Mouse (Mus musculus) spleen, embryonic (tissue): ENCODE data around the gene Synm.

Experiments
- CTCF ChIA-PET: fragments of 350-600 bp; sonication (Branson Sonifier 250); formaldehyde crosslinking; loops from one replicate; lab custom pipeline; 2022; lab: Charles Lee

Gene Synm

DNA sequence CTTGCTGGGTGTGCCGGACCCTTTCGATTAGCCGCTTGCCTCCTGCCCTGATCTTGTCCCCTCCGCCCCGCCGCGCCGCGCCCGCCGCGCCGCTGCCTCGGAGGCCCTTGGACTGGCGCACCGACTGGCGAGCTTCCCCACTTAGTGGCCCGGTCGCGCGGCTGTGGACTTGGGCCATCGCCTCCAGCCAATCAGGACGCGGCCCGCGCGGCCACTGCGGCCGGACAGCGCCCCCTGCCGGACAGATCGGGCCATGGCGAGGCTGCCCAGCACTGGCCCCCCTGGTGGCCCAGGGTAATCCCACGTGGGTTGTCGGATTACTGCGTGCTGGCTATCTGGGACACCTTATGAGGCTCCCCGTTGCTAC, at the start of gene Synm:
Synm (minus strand) TSS at position 114 of the 367 bp plus-strand sequence.
- CTCF ChIA-PET, result no interaction called here

DNA sequence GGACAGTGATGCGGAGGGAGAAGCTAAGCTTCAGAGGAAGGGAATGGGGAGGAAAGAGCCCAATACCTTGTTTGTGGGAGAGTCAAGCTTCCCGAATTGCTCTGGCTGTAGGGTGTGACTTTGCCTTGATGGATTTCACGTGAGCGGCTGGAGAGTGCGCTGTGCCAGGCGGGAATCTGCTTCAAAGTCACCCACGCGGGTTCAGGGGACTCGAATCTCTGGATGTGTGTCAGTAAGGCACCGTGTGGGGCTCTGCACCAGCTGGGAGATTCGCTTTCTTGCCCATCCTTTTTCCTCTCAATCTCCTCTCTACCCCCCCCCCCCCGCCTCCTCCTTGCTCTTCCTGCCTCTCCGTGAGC, 44.3 kb upstream of the Synm start:
- CTCF ChIA-PET, result interaction anchor here (1.0 kb wide), 1 partner anchor 146 kb away, joined by 3 read pairs; no protein-coding TSS in a partner anchor

DNA sequence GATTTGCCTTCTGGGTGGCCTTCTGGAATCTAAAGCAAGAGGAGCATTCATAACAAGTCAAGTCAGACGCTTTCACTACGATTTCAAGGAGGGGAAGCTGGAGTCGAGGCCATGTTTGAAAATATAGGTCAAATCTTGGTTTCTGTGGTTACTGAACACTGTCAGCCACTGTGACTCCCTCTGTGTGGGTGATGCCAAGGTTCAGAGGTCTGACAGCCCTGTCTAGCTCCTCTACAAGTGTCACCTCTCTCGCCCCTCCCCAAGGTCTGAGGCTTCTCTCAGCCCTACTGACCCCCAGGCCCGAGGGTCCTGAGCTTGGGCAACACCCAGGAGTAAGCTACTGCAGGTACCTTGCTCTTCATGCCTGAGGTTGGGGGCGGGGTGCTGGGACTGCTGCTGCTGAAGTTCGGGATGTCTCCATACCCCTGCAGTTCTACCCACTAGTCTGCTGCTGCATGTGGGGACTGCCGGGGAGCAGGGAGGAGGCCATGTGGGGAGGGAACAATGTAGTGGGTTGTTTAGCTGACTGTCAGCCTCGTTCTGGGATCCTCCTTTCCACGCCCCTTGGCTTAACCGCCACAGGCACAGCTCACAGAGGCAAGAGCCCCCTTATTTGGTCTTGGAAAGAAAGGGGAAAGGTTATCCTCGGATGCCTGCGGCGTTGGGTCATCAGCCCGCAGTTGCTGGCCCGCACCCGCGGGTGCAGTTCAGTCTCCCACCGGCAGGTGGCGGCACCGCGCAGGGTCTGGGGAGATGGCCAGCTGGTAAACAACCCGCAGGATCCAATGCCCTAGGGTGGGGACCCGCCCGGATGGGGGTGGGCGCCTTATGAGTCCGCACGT, 43.7 kb upstream of the Synm start:
- CTCF ChIA-PET, result interaction anchor here (1.0 kb wide), 1 partner anchor 147 kb away, joined by 3 read pairs; no protein-coding TSS in a partner anchor

DNA sequence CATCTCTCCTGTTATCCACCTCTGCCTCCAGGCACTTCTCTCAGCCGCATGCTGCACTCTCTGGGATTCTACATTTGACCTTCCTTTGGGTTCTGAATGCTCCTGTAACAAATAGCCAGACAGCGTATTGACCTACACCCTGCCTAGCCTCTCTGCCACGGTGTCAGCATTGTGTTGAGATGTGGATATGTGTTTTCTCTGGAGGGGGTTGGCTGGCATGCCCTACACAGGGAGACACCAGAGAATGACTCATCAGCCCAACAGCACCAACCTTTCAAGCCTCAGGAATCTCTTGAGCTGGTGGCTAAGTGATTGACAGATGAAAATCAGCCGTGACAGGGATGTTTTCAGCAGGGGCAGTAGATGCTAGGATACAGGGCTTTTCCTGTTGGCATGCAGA, 41.5 kb upstream of the Synm start:
- CTCF ChIA-PET, result no interaction called here

DNA sequence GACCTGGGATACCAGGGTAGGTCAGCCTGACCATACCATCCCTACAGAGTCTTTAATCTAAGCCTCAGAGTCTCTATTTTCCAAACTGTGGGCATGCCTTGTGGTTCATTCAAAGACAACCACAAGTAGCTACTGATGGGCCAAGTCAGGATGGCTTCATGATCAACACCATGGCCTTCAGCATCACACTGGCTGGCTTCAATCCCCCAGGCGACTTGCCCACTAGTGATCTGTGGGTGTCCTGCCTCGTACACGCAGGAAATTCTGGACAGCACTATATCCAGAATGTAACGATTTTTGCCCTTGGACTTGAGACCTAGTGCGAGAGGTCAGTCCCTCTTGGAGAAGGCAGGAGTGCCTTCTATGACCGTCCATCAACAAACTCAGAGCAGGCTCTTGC, 41.0 kb upstream of the Synm start:
- CTCF ChIA-PET, result no interaction called here

DNA sequence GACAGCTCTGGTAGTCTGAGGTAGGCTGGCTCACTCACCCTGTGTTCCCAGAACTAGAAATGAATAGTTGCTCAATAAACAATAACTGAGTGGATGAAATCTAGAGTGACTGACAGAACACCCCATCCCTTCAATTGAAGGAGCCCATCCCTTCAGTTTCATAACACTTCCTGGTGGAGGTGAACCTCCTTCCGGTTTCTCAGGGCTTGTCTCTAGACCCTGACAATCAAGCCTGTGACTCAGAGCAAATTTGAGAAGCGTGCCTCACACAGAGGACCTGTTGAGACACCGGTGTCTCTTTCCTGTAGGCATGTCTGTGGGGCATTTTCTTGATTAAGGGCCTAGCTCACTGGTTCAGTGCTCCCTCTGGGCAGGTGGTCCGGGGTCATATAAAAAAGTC, 38.9 kb upstream of the Synm start:
- CTCF ChIA-PET, result no interaction called here

DNA sequence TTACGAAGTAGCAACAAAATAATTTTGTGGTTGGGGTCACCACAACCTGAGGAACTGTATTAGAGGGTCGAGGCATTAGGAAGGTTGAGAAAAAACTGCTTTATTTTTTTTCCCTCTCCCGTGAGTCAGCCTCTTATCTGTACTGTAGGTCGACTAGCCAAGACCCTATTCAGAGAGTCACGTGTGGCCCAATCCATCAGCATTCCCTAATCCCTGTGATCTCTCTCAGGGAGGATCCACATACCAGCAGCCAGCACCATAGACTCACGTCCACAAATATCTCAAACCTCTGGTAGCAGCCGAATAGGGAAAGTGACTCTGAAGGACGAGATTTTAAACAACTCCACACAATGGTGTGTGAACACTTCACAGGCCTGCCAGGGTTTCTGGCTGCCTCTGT, 37.5 kb upstream of the Synm start:
- CTCF ChIA-PET, result no interaction called here

DNA sequence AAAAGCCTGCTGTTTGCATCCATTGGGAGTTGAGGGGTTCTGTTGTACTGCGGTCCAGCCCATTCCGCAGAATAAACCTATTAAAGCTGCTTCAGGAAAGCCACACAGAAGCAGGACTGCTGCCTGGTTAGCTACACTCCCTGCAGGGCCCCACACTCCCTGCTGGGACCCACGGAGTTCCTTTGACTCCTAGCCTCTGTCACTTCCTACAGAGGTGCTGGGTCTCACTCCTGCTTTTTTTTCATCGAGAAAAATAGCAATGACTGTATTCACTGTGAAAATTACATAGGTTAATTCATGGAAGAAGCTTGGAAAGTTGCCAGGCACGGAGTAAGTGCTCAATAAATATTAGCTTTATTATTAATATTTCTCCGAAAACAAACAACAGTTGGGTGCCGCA, 33.9 kb upstream of the Synm start:
- CTCF ChIA-PET, result no interaction called here

DNA sequence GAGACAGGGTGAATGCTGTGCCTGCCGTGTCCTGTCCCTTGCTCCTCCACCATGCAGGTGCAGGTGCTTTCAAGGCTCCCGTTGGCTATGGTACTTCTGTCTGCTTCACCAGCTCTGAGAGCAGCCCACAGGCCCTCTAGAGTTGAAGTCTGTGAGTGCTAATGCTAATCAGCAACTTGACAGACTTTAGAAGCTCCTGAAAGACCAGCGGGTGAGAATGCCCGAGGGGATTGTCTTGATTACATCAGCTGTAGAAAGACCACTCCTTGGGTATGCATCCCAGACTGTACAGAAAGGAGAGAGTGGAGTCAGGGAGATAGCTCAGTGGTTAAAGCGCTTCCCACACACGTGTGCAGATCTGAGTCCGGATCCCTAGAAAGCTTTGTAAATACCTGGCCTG, 31.7 kb upstream of the Synm start:
- CTCF ChIA-PET, result no interaction called here

DNA sequence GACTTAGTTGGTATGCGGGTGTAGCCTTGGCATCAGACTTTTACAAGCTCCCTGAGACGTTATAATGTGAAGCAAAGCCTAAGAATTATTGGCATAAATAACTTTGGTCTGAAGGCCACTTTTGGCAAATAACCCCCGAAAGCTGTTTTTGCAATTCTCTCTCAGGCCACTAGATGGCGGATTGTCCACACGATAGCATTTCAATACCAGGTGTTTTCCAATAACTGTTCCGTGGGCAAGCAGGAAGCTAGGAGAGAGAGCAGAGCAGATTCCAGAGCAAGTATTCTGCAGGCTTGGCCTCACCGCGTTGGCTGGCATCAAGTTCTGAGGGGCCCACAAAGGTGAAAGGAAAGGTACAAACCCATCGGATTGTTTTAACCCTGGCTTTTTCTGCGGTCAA, 29.2 kb upstream of the Synm start:
- CTCF ChIA-PET, result no interaction called here

DNA sequence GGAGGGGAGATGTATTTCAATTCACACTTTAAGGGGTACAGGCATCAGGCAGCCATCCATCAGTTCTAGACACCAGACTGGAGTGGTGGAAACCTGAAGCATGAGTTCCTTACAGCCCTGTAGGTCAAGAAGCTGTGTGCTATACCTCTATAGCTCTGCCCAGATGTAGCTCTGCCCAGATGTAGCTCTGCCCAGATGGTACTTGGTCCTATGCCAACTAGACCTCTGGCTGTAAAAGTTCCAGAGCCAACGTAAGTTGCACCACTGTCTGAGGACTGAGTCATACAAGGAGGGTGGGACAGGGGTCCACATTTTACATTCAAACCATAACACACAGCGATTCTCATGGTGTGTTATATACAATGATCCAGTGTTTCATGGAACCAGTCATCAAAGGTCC, 28.3 kb upstream of the Synm start:
- CTCF ChIA-PET, result no interaction called here

DNA sequence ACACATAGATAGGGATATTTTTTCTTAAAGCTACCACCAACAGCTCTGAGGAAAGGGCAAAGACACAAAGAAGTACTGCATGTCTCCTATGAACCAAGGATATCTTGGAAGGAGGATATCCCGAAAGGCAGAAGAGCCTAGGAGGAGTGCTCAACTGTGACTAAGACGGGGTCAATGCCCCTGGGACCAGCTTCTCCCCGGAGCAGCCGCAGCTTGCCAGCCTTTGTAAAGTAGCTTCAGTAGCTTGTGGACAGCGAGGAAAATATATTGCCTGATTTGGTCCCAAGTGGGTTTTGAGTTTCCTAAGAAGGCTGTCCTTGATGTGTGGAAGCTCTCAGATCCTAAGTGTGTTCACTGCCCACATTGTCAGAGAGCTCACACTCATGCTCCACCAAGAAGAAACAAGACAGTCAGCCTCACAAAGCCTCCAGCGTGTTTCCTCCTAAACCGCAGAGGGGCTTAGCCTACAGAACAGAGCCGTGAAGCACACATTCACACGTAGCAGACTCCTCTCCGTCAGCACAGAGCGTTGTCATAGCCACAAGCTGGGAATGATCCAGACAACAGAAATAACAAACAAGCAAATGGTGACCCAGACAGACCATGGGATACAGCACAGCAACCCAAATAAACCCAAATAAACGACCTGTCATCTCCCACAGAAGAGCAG, 17.2 kb upstream of the Synm start:
- CTCF ChIA-PET, result no interaction called here

DNA sequence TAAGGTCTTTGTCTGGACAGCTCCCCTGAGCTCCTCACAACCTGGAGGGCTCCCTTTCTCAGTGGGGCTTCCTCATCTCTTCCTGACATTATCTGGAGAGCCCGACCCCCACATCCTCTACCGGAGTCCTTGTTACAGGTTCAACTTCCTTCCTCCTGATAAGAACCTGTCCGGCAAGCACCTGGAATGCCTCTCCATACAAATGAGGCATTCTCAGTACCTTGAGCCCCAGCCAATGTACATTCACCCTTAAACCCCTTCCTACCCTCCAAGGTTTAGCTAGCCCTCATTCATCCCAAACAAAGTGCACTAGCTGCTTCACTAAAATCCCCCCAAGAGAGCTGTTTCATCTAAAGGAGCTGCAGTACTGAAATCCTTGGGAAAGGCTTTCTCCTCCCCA, 16.1 kb upstream of the Synm start:
- CTCF ChIA-PET, result no interaction called here

DNA sequence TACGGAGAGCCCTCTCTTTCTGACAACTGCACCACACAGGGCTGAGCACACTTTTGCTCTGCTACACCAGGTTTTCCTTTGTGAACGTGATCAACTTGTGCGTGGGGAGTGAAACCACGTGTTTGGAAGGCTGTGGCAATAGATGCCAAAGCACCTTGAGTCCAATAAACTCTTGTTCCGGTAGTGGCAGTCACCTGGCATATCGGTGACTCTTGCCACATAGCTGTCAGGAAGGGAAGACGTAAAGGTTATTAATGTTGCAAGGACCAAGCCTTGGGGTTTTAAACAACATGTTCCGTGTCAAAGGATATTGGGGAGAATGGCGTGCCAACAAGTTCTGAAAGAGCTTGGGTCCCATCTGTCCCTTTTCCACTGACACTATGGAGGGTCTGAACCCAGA, 12.7 kb upstream of the Synm start:
- CTCF ChIA-PET, result no interaction called here

DNA sequence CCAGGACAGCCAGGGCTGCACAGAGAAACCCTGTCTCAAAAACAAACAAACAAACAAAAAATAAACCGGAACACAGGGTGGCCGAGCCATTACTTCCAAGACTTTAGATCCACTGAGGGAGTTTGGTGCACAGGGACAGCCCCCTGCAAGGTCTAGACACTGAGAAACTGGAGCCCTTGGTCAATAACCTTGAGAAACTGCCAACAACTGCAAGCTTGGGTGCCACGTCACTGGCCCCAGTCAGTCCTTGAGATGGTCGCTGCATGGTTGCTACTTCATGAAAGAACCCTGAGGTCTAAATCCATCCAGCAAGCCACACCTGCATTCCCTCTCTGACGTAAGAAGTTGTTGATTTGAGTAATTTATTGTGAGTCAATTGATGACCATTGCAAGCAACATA, 9.9 kb upstream of the Synm start:
- CTCF ChIA-PET, result no interaction called here

DNA sequence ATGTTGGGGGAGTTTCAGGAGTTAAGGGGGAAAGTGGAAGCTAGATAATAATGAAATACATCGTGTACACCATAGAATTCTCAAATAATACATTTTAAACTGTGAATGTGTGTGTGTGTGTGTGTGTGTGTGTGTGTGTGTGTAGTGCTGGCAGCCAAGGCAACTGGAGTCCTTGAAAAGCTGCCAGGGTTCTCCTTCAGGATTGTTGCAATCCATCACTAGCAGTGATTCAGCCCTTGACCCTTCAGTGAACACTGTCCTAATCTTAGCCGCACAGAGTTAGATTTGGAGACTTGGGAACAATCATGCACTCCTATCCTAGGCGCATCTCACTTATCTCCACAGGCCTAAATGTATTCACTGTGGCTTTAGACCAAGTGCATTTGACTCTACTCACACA, 8.6 kb upstream of the Synm start:
- CTCF ChIA-PET, result no interaction called here

DNA sequence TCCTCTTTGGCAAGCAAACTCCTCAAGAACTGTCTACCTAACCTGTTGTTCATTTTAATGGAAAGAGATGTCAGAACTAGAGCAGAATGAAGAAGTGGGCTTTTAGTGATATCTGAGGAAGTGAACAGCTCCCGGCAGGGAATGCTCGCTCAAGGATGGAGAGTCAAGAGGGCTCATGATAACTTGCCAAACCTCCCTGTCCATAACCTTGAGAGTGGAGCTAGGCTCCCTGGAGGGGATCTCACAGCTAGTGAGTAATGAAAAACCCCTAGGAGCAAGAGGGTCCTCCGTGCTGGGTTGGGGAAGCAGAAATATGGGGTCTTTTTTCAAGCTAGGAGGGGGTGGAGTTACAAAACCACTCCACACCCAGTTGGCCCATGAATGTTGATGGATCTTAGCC, 4.1 kb upstream of the Synm start:
- CTCF ChIA-PET, result no interaction called here

DNA sequence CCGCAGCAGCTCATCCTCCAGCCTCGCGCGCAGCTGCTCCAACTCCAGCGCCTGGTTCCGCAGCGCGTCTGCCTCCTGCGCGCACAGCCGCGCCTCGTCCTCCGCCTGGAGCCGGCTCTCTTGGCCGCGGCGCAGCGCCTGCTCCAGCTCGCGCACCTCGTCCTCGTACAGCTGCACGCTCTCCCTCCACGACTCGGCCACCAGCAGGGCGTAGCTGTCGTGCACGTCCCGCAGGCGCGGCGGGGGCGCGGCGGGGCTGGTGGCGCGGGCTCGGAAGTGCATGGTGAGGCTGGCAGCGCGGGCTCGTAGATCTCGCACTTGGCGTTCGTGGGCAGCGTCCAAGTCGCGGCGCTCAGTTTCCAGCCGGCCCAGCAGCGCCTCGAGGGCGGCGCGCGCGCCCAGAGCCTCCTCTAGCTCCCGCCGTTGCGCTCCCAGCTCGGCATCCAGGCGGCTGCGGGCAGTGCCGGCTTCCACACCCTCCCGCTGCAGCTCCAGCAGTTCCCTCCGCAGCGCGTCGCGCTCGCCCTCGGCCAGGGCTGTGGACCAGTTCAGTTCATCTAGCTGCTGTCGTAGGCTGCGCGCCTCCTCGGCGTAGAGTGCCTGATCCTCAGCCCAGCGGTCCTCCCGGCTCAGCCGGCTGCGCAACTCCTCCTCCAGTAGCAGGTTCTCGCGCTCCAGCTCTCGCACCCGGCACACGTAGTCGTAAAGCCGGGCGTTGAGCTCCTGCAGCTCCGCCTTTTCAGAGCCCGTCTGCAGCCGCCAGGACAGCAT, 499 bp downstream of the Synm start:
- CTCF ChIA-PET, result no interaction called here

DNA sequence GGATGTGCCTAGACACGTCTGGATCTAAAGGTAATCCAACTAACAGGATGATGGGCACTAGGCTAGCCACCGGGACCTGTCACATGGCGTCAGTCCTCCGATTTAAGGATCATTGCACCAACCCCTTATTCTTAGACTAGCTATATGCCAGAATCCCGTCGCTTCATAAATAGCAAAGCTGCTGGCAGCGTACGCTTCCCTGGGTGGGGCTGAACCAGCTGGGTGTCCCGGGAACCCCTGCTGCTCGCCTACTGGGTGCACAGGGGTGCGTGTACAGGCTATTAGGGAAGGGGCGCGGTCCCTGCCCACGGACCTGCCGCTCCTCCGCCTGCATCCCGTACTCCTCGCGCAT, 1.1 kb downstream of the Synm start:
- CTCF ChIA-PET, result no interaction called here

DNA sequence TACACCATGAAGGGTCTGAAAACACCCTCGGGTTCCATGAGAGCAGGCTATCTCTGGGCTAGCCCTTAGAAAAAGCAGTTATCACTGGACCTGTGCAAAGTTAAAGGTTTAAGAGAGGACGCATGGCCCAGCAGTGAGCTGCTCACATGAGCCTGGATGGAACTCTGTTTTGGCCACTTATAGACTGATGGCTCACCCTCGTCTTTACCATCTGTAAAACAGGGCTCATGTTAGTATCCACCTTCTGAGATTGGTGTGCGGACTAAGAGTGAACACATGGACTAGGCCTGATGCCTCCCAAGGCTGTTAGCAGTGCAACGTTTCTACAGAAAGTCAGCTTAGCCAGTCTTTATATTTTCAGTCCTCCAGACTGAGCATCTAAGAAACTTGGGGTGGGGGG, 2.9 kb downstream of the Synm start:
- CTCF ChIA-PET, result no interaction called here

DNA sequence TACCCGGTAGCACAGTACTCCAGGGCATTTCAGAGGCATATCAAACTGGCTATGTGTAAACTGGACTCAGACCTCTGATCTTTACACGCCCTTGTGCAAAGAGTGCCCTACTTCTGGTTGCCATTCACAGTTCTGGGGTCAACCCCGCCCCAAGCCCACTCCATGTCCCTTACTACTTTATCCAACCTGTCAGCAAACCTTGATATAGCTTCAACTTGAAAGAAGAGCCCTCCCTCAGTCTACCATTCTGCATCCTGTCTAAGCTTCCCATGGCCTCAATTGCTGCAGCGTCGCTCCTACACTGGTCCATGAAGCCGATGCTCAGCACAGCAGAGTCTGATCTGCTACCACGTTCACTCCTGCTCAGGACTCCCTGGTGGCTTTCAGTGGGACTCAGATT, 4.2 kb downstream of the Synm start:
- CTCF ChIA-PET, result no interaction called here

DNA sequence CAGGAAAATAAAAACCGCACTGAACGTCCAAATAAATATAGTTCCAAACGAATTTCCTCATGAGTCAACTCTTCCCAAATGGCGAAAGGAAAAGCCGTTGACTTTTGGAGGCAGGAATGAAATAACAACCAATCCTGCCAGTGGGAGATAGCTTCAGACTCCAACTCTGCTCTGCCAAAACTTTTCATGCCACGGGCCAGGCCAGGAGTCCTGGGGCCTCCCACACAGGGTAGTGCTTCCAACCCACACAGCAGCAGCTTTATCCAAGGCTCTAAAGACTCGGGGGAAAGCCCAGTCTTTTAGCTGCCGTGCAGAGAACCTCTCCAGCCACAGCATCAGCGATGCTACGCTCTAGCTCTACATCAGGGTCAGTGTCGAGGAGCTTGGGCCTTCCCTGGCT, 4.9 kb downstream of the Synm start:
- CTCF ChIA-PET, result no interaction called here
